Mouse (Mus musculus) brain, adult 2 months (tissue): ENCODE measurements around the gene Rrm2.
"Not testable (repeated sequence)": the region's sequence is repeated elsewhere in the genome, so short reads cannot be mapped to it uniquely, and the experiment has no call there.

Source experiments
- DNase-seq: peaks from one replicate; pipeline ENCODE4 v3.0.0; 2011; ENCODE audit warnings: low read depth, low spot score

Gene Rrm2

DNA sequence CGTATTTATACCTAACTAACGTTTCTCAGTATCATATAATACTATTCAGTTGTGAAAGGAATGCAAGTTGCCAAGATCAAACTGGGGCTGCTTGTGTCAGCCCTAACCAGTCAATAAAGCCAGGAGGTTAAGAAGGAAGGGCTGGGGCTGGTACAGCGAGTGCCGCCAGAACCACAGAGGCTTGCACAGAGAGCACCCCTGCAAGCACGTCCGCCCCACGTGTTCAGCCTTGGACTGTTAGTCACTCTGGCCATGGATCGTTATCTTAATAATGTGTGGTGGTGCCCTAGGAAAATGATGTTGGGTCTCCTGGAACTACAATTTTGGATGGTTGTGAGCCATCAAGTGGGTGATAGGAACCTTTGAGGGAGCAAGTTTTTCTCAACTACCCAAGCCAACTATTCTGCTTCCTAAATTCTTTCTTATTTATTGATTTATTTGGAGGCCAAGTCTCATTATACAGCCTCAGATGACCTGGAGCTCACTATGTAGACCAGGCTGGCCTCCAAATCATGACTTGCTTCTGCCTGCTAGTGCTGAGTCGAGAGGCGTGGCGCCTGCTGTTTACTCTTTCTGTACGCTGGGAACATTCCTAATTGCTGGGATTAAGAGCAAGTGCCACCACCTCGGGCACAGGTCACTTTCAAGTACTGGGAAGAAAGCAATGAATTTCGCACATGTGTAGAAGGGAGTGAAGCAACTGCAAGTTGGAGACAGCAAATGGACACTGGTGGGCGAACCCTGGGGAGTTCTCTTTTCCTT, 2.4 kb upstream of the Rrm2 start:
- DNase-seq, result no peak

DNA sequence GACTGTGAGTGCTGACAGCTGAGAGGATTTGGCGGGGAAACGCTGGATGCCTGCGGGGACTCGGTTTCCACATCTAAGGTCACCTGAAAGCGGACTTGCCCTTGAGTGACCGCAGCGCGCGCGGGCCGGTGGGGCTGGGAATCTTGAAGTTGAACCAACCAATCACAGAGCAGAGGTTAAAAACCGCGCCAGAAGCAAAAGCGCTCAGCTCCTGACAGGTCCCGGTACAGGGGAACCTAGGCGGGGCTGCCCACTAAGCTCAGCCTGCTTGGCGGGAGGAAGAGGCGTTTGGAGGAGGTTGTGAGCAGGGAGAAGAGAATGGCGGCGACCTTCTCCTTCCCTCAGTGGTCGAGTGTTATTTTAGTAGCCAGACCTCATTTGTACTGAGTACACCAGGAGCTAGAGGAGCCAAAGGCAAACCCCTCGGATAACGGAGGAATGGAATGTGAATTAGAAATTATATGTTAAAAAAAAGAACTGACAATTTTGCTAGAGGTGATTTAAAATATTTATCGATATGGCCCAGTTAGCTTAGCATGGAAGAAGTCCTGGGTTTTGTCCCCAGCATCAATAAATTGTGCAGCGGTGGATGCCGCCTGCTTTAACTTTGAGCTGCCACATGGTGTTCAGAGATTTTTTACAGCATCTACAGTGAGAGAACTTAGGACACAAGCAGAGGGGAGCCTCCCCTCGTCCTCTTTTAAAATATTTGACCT, 1.1 kb upstream of the Rrm2 start:
- no peak for DNase-seq

DNA sequence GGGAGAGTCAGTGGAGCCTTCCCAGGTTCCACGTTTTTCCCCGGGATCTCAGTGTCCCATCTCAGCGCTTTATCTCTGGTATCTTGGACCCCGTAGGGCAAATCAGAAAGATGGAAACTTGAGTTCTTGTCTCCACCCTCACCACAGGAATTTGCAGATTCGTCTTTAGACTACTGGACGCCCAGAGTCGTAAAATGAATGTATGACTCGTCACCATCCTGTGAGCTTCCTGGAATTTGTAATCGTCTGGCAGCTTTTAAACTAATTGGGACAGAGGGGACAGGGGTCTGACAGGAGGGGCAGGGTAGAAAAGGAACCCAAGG, 600 bp upstream of the Rrm2 start:
- no peak for DNase-seq

DNA sequence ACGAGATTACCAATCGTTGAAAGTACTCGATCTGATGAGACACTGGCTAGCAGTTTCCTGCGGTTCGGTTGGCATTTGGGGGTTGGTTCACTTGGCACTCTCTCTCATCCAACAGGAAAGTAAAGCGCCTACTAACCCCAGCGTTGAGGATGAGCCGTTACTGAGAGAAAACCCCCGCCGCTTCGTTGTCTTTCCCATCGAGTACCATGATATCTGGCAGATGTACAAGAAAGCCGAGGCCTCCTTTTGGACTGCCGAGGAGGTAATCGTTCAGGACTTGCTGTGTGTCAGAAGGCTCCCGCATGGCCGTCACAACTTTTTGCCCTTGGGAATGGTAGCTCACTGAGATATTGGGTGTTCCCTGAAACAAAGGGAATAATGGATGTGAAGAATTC, 780 bp downstream of the Rrm2 start:
- DNase-seq, result no peak

DNA sequence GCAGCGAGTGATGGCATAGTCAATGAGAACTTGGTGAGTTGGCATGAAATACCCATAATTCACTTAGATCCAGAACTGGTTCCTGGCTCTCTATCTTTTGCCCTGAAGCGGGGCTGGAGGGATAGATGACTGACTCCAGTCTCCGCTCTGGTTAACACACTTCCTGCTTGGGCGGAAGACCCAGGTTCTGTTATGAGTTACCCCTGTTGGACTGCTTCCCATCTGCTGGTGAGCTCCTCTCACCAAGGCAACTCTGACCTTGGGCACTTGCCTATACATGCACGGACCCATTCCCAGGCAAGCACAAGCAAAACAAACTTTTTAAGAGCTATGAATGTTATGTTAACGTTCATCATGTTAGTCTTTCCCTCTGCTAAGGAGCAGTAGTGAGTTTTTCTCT, 1.4 kb downstream of the Rrm2 start:
- no peak for DNase-seq

DNA sequence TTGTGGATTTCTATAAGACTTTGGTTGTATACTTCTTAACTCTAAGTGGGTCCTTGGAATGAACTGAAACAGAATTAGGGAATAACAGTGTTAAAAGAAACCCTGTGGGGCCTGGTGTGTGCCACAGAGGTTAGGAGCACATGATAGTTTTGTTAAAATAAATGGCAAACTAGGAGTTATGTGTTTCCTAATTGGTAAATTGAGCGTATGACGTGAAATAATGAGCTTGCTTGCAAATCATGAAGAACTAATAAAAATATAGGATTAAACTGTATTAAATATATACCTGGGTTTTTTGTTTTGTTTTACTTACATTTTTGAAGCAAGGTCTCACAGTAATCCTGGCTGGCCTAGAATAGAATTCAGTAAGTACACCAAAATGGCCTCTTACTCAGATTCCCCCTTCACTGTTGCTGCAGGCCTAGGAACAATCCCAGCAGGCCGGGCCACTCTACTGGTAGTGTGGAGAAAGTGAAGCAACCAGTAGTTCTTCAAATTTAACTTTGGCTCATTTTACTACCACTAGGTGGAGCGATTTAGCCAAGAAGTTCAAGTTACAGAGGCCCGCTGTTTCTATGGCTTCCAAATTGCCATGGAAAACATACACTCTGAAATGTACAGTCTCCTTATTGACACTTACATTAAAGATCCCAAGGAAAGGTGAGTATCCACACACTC, 1.9 kb downstream of the Rrm2 start:
- DNase-seq, result peak; percentile 88

DNA sequence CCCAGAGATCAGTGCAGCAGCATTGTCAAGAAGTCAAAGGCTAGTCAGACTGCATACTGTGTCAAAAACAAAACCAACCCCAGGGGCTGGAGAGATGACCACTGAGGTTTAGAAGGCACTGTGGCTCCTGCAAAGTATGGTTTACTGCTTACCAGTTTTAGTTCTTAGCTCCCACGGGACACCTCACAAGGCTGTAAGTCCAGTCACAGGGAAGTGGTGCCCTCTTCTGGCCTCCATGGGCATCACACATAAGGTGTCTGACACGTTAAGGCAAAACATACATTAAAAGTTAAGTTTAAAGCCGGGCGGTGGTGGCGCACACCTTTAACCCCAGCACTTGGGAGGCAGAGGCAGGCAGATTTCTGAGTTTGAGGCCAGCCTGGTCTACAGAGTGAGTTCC, 2.6 kb downstream of the Rrm2 start:
- DNase-seq, result no peak

DNA sequence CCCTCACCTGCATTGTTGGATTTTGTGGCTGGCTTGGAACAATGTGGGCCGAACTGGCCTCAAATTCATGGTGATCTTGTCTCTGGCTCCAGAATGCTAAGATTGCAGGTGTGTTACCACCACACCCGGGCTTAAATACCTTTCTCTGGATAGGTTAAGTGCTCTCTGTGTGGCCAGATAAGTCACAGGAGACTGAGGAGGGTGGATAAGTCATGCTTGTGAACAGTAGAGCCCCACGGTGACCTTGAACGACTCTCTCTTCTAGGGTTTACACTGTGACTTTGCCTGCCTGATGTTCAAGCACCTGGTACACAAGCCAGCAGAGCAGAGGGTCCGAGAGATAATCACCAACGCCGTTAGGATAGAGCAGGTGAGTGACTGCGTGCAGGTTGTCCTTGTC, 4.4 kb downstream of the Rrm2 start:
- DNase-seq, result no peak

DNA sequence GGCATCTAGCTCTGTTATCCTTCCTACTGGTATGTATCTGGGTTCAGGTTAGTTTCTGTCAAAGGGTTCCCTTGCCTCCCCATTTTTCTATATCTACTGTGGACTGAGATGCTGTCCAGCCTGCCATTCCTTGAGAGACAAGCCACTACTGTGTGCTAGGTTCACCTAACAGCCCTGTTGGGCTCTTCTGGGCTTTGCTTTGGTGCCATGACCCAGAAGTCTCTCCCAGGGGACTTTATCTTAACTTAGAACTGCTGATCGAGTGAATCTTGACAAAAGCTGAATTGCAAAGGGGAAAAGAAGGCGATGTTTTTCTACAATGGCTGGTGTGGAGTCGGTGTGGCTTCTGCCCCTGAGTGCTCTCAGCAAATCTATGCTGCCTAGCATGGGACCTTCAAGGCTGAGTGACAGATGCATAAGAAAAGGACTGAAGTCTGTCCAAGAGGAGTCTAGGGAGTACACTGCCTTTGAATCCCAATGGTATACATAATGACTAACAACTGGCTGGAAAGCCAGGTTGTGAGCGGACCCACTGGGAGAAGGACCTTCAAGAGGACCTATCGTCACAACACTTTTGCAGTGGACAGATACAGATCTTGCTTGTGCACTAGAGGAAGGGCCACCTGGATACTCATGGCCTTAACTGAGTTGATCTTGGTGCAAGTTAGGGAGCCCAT, 6.7 kb downstream of the Rrm2 start:
- DNase-seq, result no peak

DNA sequence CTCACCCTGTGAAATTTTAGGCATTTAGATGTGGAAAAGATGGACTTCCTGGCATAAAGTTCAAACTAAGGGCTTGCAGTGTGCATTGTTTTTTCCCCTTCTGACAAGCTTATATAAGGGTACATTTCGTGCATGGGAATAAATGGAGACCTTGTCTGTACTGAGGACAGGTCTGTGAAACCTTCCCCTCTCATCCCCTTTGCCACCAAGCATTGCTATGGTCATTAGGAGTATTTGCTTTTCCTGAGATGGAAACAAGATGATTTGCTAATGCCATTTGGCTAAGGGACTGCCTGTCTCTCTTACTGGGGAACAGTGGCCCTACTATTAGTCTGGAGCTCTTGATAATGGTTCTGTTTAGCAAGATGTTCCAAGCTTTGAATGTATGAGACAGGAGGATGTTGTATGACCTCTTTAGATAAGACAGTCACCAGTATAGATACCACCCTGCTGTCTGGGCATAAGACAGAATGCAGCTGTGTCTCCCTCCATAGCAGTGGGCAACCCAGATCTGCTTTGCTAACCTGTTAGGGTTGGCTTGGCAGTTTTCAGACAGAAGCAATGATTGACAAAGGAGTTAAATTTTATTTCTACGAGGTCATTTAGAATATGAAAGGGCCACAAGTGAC, 7.3 kb downstream of the Rrm2 start:
- no peak for DNase-seq

DNA sequence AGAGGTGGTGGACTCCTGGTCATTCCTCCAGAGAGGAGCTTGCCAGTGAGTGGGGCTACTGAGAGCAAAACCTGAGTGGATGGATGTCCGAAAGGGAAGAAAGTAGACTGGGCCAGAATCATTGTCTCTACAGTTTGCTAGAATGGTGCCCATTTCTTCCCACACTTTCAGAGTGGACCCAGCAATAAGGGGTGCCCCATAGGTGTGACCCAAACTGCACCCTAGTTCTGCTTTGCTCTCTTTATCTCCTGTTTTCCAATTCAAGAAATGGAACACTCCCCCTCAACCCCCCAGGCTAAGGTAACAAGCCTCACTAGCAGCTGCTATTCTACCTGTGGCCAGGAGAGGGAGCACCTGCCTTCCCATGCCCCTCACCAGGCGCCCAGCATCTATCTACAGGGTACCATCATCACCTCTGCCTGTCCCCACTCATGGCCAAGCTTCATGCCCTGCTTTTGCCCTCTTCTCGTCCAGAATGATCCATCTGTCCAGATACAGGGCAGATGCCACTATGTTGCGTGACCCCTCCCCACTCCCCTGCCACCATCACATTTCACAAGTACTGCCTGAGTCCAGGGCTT, 8.8 kb downstream of the Rrm2 start:
- peak; percentile 46 for DNase-seq

DNA sequence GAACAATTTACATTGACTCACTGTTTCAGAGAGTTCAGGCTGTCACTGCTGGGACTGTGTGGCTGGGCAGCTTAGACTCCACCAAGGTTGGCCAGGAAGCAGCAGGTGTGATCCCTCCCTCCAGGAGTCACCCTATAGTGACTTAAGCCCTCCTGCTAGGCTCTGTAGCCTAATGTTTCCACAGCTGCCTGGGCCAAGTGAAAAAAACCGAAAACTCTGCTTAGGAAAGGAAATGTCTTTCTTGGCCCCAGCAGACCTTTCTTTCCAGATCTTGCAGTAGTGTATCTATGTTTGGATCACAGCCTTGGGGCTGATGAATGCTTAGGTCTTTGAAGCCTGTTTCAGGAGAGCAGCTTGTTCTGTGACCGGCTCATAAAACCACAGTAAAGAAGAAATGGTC, 15.4 kb downstream of the Rrm2 start:
- DNase-seq, result peak; percentile 19

DNA sequence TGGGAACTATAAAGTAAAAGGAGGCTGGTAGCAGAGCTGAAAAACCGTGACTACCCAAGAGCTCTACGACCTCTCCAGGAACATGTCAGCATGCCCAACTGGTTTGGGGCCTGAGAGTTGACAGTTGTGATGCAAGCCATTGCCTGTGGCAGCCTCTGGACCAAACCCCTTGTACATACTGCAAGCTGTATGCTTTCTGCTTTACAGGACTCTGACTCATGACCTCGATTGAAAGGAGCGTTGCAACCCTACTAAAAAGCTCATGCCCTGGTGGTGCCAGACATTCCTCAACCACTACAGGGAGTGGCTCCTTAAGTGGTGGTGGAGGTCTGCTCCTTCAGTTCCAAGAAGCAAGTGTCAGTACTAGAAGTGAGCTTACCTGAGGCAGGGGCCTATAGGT, 15.8 kb downstream of the Rrm2 start:
- no peak for DNase-seq

DNA sequence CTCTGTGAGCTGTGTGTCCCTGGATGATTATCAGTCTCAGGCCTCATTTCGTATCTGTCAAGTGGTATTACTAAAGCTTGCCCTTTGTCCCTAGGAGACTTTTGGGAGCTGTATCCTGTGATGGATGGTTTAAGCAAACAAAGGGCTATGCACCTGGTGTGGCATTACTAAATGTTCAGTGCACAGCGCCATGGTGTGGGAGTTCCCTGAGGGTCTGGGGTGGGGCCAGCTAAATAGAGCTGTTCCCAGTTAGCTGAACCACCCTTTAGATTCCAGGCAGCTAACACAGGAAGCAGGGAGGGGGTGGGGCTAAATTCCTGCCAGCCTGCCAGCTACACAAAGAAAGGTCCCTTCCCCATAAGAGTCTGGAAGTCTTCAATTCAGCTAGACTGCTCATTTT, 16.3 kb downstream of the Rrm2 start:
- DNase-seq, result no peak

DNA sequence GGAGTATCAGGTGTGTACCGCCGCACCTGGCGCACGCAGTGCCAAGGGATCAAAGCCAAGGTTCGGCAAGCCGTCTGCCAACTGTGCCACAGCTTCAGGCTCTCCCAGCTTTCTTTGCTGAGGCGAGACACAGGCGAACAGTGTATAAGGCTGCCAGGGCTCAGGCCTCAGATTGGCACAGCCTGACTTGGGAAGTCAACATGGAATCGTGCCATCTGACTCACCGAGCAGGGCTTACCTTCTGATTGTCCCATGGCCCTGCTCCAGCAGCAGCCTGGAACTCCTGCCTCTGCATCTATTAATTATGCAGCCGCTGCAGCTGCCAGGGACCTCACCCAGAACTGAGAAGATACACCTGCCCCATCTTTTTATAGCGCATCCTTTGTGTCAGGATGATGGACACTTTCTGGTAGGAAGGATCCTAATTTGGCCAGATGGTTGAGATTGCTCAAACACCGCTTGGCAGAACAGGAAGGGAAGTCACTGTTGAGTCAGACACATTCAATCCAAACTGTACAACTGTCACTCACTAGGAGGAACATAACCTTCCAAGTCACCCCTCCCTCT, 26.9 kb downstream of the Rrm2 start:
- peak; percentile 93 for DNase-seq

DNA sequence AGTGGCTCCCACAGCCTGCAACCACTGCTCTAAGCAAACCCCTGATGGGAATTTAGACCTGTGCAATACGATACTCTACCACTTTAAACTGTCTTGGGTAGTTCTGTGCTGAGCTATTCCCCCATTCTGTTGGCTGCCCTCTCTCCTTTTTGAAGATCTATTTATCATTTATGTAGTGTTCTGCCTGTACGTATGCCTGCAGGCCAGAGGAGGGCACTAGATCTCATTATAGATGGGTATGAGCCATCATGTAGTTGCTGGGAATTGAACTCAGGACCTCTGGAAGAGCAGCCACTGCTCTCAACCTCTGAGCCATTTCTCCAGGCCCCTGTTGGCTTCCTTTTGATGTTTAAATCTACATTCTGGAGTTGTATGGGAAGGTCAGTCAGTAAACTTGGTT, 28.9 kb downstream of the Rrm2 start:
- DNase-seq, result no peak

DNA sequence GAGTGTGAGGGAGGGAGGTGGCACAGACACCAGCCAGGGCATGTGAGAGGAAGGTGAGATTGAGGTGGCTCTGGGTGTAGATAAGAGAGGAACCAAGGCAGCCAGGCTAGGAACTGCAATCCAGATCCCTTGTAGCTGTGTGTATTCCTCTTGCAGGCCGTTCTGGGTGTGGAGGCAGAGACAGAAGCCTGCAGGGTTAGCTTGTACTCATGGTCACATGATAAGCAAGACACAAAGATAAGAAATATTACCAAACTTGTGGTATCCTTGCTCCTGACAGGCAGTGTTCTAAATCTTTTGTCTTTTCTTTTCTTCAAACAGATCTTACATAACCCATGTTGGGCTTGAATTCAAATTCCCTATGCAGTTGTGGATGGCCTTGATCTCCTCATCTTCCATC, 31.9 kb downstream of the Rrm2 start:
- DNase-seq, result no peak

DNA sequence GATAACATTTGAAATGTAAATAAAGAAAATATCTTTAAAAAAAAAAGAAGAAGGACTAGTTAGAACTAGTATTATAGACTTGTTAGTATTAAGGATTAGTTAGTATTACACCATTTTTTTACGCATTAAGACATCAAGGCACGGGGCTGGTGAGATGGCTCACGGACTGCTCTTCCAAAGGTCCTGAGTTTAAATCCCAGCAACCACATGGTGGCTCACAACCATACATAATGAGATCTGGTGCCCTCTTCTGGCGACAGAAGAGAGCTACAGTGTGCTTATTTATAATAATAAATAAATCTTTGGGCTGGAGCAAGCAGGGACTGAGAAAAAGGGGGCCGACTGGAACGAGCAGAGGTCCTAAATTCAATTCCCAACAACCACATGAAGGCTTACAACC, 33.5 kb downstream of the Rrm2 start:
- not testable (repeated sequence) for DNase-seq

DNA sequence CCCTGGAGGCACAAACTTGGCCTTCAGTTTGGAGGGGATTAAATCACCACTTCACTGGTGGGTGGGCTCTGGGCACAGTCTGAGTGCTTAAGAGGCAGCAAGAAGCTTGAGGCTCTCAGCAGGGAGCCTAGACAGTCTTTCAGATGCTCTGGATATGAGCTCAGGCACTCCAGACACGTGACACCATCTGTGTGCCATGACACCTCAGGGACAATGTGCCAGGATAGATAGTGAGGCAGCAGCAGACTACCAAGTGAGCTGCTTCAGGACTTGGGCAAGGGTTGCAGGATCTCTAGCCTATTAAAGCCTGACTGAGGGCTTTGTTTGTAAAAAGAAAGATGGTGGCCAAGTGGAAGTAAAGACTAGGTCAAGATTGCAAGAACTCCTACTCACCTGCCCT, 36.3 kb downstream of the Rrm2 start:
- no peak for DNase-seq

DNA sequence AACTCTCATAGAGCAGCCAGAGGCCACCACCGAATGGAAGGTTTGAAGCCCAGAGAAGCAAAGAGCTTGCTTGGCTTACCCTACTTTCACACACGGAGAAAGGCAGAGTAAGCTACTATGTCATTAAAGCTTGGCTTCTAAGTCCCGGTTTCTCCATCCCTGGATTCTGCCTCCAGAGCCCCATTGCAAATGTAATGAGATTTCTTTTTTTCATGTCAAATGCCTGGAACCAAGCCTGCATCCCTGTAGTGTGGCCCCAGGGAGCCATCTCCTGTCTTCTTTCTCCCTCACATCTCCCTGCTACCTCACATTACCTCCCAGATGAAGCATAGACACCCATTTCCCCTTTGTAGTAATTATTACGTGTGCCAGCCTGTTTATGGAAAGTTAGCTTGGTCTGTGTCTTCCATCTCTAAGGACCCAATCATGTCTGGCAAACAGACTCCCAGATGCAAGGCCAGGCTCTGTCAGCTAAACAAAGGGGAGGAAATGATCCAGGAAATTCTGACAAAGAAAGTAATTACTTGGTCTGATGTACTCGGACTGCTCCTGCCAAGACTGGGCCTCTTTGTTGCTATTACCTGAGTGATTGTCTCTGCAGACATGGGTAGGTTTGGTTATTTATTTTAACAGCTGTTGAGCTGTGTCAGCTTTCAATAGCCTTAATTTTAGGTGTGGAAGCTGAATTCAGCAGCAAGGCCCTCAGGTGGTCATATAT, 38.7 kb downstream of the Rrm2 start:
- no peak for DNase-seq

DNA sequence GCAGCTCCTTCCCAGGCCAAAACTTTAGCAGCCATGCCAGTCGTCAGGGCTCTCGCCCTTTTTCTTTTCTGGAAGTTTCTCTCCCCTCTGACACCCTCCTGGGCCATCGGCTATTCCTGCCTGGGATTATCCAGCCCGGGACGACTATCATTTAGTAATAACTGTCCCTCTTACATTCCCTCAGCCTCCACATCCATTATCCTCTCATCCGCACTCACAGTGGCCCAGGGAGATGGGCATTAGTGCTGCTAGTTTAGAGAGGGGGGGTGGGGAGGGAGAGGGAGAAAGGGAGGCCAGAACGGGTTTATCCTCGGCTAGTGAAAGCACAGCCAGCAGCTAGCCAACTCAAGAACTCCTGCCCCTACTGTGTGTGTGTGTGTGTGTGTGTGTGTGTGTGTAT, 39.3 kb downstream of the Rrm2 start:
- no peak for DNase-seq
